Mouse (Mus musculus) neural tube, embryonic 12.5 days (tissue): ENCODE results near the gene Adprm. TPM values are rescaled to one million over a fixed set of nuclear protein-coding genes. Genes with fewer than 3 reads are reported as not detected.

ENCODE experiments used
- ATAC-seq: fragments of 200-750 bp; cut with Nextera tagmentation; 2 replicates; pipeline ENCODE4 v1.8.0; 2017; ENCODE audit warnings: low read depth, mild to moderate bottlenecking, moderate TSS enrichment, moderate library complexity; ENCODE audit not compliant: low FRiP score
- H3K27ac ChIP-seq: fragments of 300-500 bp; sonication (generic); 2 replicates; pipeline ENCODE4 v1.5.1; 2016
- H3K27me3 ChIP-seq: fragments of 300-500 bp; sonication (generic); replicated peaks from 2 replicates; pipeline ENCODE4 v1.6.1; 2016; ENCODE audit warnings: mild to moderate bottlenecking
- H3K36me3 ChIP-seq: fragments of 300-500 bp; sonication (generic); 2 replicates; pipeline ENCODE4 v1.6.1; 2016; ENCODE audit warnings: mild to moderate bottlenecking
- H3K4me1 ChIP-seq: fragments of 300-500 bp; sonication (generic); 2 replicates; pipeline ENCODE4 v1.6.1; 2016
- H3K4me2 ChIP-seq: fragments of 300-500 bp; sonication (generic); replicated peaks from 2 replicates; pipeline ENCODE4 v1.6.1; 2016; ENCODE audit warnings: mild to moderate bottlenecking
- H3K4me3 ChIP-seq: fragments of 300-500 bp; sonication (generic); 2 replicates; pipeline ENCODE4 v1.5.1; 2016
- H3K9ac ChIP-seq: fragments of 300-500 bp; sonication (generic); 2 replicates; pipeline ENCODE4 v1.6.1; 2016; ENCODE audit warnings: mild to moderate bottlenecking
- H3K9me3 ChIP-seq: fragments of 300-500 bp; sonication (generic); 2 replicates; pipeline ENCODE4 v1.6.1; 2016; ENCODE audit warnings: mild to moderate bottlenecking
- WGBS: fragments of 180-500 bp; shearing (Covaris S2); methylation state at CpG from one replicate; pipeline ENCODE4 v1.1.7; 2016; 5-methylcytosine and 5-hydroxymethylcytosine counted together
- polyA plus RNA-seq: library from polyadenylated mRNA; unstranded; fragments of >200 nt; fragmentation: Nextera tagmentation; extraction: Ambion mirVana; gene quantifications from 2 replicates; pipeline ENCODE4 v1.2.1, GENCODE M21; 2016

Adprm gene
- polyA plus RNA-seq, 1 experiment from 2014 or later = 34.1 TPM

DNA sequence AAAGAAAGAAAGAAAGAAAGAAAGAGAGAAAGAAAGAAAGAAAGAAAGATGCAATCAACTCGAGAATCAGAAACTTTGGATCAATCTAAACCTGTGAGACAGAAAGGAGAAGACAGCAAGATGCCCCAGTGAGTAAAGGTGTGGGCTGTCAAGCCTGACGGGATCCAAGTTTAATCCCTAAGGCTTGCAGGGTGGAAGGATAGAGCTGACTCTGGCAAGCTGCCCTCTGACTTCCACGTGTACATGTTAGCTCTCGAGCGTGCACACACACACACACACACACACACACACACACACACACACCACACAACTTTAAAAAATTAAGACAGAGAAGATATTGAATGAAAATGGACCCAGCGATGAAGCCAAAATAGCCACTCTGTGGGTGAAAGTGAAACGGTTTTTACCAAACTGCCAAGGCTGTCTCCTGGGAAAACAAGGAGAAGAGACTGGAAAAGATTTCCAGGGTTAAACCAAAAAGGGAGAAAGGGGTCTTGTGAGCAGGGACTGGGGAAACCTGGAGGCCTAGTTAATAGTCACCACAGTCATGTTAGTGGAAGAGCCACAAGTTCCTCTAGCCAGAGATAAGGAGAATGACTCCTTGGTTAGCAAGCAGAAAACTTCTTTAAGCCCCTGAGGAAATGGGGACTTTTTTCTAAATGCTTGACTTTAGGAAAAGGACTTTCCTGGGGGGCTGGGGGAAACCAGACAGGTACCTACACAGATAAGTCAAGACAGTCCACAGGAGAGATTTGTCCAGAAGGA, 32.5 kb downstream of the Adprm start:
- no peak overlapping the region for H3K4me3 ChIP-seq
- H3K4me2 ChIP-seq = no peak overlapping the region
- no peaks in the 10 kb centered on the region; the same call in 1 of the 2 replicates for H3K27me3 ChIP-seq
- H3K27ac ChIP-seq = no peak overlapping the region
- ATAC-seq = no peak
- no peaks in the 10 kb centered on the region for H3K36me3 ChIP-seq
- 81% methylated on average over 7 of the region's 7 CpGs for WGBS
- peaks cover 7% of the 10 kb centered on the region for H3K4me1 ChIP-seq
- no peaks in the 10 kb centered on the region for H3K9me3 ChIP-seq
- H3K9ac ChIP-seq = no peak overlapping the region

DNA sequence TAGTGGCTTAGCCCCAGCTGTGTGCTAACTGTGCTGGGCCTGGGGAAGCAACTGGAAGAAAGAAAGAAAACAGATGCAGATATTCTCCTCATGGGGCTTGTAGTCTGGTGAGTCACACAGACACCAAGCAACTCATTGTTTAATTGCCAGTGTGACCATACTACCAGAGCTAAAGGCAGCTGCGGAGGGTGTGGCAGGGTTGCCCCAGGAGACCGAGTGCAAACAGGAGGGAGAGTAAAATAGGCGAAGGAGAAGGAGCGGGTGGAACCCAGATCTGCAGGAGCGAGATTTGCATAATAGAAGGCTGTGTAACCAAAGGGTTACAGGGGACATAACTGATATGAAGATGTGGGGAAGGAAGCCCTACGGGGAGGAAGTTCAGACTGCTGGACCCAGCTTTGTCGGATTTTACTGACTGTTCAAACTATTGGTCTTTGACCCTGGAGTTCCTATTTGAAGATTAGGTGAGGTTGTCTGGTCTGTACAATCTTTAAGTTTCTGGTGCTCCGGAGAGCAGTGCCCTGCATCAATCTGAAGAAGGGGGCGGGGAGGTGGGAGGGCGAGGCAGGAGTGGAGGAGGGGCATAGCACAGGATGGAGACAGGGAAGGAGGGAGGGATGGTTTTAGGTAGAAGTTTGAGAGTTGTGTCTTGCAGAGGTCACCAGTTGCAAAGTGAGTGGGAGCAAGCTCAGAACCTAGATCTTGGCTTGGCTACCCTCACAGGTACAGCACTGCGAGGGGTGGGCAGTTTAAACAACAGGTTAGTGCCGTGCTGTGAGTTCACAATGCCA, 34.4 kb downstream of the Adprm start:
- peak overlapping the region; percentile 28 for H3K4me2 ChIP-seq
- no peak overlapping the region for H3K9ac ChIP-seq
- H3K27ac ChIP-seq = no peak overlapping the region
- no peaks in the 10 kb centered on the region for H3K36me3 ChIP-seq
- H3K9me3 ChIP-seq = no peaks in the 10 kb centered on the region
- H3K4me1 ChIP-seq = peaks cover 7% of the 10 kb centered on the region
- peak; percentile 29; the same call in 1 of the 2 replicates for ATAC-seq
- H3K4me3 ChIP-seq = no peak overlapping the region
- H3K27me3 ChIP-seq = no peaks in the 10 kb centered on the region; the same call in 1 of the 2 replicates
- 6% methylated on average over 12 of the region's 12 CpGs for WGBS

DNA sequence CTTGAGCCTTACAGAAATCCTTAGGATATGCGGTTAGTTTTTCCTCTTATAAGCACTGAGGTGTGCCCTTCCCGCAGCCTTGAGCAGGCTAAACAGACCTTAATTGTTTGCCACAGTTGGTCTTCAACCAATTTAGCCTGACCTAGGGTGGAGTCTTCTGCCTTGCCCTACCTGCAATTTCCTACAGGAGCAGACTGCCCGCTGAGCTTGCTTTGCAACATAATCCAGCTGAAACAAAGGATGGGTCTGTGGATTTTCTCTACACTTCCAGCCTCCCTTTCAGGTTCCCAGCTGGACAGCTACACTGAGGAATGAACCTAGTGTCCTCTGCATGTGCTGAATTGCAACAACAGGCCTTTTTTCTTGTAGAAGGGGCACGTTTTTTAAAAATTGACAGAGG, 40.8 kb downstream of the Adprm start:
- Histone ChIP-seq H3K4me2 (no peak overlapping the region), H3K27me3 (no peaks in the 10 kb centered on the region), H3K27ac (no peak overlapping the region), H3K9ac (no peak overlapping the region), H3K36me3 (no peaks in the 10 kb centered on the region), H3K4me3 (no peak overlapping the region), H3K4me1 (peaks cover 16% of the 10 kb centered on the region), H3K9me3 (no peaks in the 10 kb centered on the region)
- no peak for ATAC-seq
- 12% methylated on average over 4 of the region's 4 CpGs for WGBS

GRCm38 (mm10) chr11:67010430-67010829, 42.0 kb downstream of the Adprm start:
- no peak overlapping the region for H3K4me3 ChIP-seq
- H3K4me2 ChIP-seq = peak overlapping the region; percentile 30; the same call in 1 of the 2 replicates
- no peaks in the 10 kb centered on the region for H3K9me3 ChIP-seq
- peak; percentile 64 for ATAC-seq
- no peak overlapping the region for H3K27ac ChIP-seq
- H3K36me3 ChIP-seq = no peaks in the 10 kb centered on the region
- H3K9ac ChIP-seq = no peak overlapping the region
- no peaks in the 10 kb centered on the region for H3K27me3 ChIP-seq
- H3K4me1 ChIP-seq = peaks cover 16% of the 10 kb centered on the region
- 9% methylated on average over 8 of the region's 8 CpGs for WGBS

DNA sequence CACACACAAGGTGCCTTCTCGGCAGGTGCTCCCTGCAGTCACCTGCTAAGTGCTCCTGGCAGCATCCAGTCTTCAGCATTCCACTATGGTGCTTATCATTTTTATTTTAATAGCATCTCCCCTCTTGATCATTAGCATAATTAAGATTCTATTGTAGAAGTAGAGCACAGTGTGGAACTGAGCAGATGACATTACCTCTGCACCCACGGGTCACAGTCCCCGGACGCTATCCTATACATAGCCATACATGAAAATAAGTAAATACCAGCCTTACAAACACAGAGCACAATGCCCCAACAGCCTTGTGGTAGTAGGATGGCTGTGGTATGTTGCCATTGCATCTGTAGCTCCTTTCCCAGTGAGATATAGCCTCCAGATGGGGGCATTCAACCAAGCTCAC, 43.9 kb downstream of the Adprm start:
- Histone ChIP-seq H3K9me3 (no peaks in the 10 kb centered on the region), H3K27ac (0 out of 2 replicates have a peak overlapping the region, but pooled peaks have one; percentile 26), H3K4me3 (no peak overlapping the region), H3K4me1 (peaks cover 16% of the 10 kb centered on the region), H3K27me3 (no peaks in the 10 kb centered on the region), H3K4me2 (no peak overlapping the region), H3K9ac (no peak overlapping the region), H3K36me3 (no peaks in the 10 kb centered on the region)
- ATAC-seq = no peak
- 95% methylated on average over 4 of the region's 4 CpGs for WGBS

- Histone ChIP-seq H3K9ac (no peak overlapping the region), H3K4me2 (no peak overlapping the region), H3K4me3 (no peak overlapping the region), H3K27ac (no peak overlapping the region), H3K36me3 (no peaks in the 10 kb centered on the region), H3K27me3 (no peaks in the 10 kb centered on the region), H3K4me1 (peaks cover 16% of the 10 kb centered on the region), H3K9me3 (no peaks in the 10 kb centered on the region)
- ATAC-seq = no peak; the same call in 1 of the 2 replicates
- 69% methylated on average over 8 of the region's 8 CpGs for WGBS
Observed at GRCm38 (mm10) chr11:67007961-67008360, 44.4 kb downstream of the Adprm start.

DNA sequence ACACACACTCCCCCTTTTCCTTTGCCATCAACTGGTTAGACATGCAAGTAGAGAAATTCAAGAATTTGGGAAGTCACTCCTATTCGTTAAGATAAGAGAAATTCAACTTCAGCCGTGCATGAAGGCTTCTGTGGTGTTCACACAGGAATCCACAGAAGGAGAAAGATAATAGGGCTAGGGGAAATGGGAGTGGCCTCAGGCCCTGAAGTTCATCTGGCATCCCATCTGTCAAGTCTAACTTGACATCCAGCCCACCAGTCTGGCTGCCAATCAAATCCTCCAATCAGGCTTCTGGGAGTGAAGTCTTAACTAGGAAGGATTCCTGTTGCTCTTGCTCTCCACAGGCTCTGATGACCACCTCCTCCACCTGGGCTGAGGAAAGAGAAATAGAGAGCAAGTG, 49.5 kb downstream of the Adprm start:
- peaks cover 12% of the 10 kb centered on the region; the same call in 1 of the 2 replicates for H3K4me1 ChIP-seq
- no peaks in the 10 kb centered on the region for H3K36me3 ChIP-seq
- no peaks in the 10 kb centered on the region for H3K9me3 ChIP-seq
- no peak overlapping the region for H3K27ac ChIP-seq
- H3K4me3 ChIP-seq = no peak overlapping the region
- H3K4me2 ChIP-seq = no peak overlapping the region
- H3K9ac ChIP-seq = no peak overlapping the region
- 78% methylated on average over 2 of the region's 2 CpGs for WGBS
- ATAC-seq = no peak
- no peaks in the 10 kb centered on the region for H3K27me3 ChIP-seq

DNA sequence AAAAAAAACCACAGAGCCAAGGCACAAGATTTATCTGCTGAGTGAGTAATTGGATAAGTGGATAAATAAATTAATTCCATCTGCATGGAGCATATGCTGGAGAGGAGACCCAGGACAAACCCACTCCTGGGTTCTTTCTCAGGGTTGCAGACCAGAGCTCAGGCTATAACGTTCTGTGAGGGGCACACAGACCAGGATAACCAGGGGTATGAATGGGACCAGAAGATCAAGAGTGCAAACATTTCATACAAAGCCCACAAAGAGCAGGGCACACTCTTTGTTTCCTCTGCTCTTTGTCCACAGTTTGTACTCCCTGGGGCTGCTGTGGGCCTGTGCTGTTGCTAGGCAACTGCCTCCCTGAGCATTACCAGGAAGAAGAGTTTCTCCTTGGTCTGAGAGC, 50.7 kb downstream of the Adprm start:
- Histone ChIP-seq H3K27ac (no peak overlapping the region), H3K36me3 (no peaks in the 10 kb centered on the region), H3K4me3 (no peak overlapping the region), H3K4me1 (peaks cover 12% of the 10 kb centered on the region; the same call in 1 of the 2 replicates), H3K9ac (no peak overlapping the region), H3K27me3 (no peaks in the 10 kb centered on the region), H3K9me3 (no peaks in the 10 kb centered on the region), H3K4me2 (no peak overlapping the region)
- WGBS = 16% methylated on average over 1 of the region's 1 CpGs
- ATAC-seq = peak; percentile 57; the same call in 1 of the 2 replicates

GRCm38 (mm10) chr11:67000671-67001070, 51.7 kb downstream of the Adprm start:
- ATAC-seq = peak; percentile 15; the same call in 1 of the 2 replicates

GRCm38 (mm10) chr11:66998467-66999403, 53.7 kb downstream of the Adprm start:
- no peaks in the 10 kb centered on the region for H3K9me3 ChIP-seq
- no peak overlapping the region for H3K27ac ChIP-seq
- H3K4me2 ChIP-seq = no peak overlapping the region
- no peak overlapping the region for H3K4me3 ChIP-seq
- WGBS = 86% methylated on average over 14 of the region's 14 CpGs
- no peak for ATAC-seq
- no peaks in the 10 kb centered on the region for H3K36me3 ChIP-seq
- H3K9ac ChIP-seq = no peak overlapping the region
- H3K4me1 ChIP-seq = peaks cover 12% of the 10 kb centered on the region; the same call in 1 of the 2 replicates
- no peaks in the 10 kb centered on the region for H3K27me3 ChIP-seq

More at GRCm38 (mm10) chr11:67000671-67001070, 51.7 kb downstream of the Adprm start:
- Histone ChIP-seq H3K36me3 (no peaks in the 10 kb centered on the region), H3K9ac (no peak overlapping the region), H3K27me3 (no peaks in the 10 kb centered on the region), H3K4me3 (no peak overlapping the region), H3K9me3 (no peaks in the 10 kb centered on the region), H3K4me2 (no peak overlapping the region), H3K27ac (no peak overlapping the region), H3K4me1 (peaks cover 12% of the 10 kb centered on the region; the same call in 1 of the 2 replicates)
- 65% methylated on average over 4 of the region's 4 CpGs for WGBS

- no peak for ATAC-seq
- no peak overlapping the region for H3K4me3 ChIP-seq
- H3K27me3 ChIP-seq = no peaks in the 10 kb centered on the region
- no peak overlapping the region for H3K4me2 ChIP-seq
- H3K9ac ChIP-seq = no peak overlapping the region
- no peak overlapping the region for H3K27ac ChIP-seq
- 78% methylated on average over 4 of the region's 4 CpGs for WGBS
- 0 out of 2 replicates have a peak, but pooled peaks cover 7% of the 10 kb centered on the region for H3K4me1 ChIP-seq
- no peaks in the 10 kb centered on the region for H3K9me3 ChIP-seq
- H3K36me3 ChIP-seq = no peaks in the 10 kb centered on the region
Observed at GRCm38 (mm10) chr11:66996446-66996845, 55.9 kb downstream of the Adprm start.
